Mouse (Mus musculus) c-Kit-positive CD71-positive TER-119-negative erythroid progenitor cells, embryonic 14.5 days (primary cell): Measurements from ENCODE around the gene Scgb2b21.

Experiments used
- DNase-seq: peaks from one replicate; pipeline ENCODE4 v3.0.0-alpha.2; 2013; ENCODE audit warnings: low read depth

Scgb2b21 gene

DNA sequence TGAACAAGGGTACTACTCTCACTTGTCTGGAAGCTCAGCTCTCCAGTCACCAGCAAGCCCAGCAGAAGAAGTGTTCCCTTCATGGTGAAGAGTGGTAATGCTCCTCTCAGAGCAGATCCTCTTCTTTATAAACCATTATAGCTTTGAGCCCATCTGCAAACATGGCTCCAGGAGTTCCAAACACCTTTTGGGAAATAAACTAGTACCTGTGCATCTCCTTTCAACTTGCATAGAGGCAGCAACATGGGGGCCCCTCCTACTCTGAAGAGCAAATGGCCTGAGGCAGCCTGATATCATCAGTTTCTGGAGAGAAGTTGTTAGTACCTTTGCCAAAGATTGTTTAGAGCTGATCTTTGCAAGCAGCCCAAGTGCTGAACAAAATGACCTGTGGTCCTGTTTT lies at the start of gene Scgb2b21:
Gene Scgb2b21, minus strand, starts transcription at position 101 of the 400 bp plus-strand sequence.
- no peak for DNase-seq

DNA sequence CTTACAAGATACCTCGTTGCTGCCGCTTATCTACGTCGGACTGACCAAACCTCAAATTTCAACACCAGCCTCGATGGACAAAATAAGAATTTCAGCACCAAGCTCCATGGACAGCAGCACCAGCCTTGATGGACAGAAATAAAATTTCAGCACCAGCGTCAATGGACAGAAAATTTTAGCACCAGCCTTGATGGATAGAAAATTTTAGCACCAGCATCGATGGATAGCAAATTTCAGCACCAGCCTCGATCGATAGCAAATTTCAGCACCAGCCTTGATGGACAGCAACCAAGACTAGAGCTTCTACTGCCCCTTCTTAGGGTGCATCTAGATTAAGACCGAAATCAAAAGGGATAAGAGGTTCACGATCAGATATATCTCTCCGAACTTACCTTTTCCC lies 23.2 kb upstream of the Scgb2b21 start:
- DNase-seq: peak; percentile 7
